ENCODE assay signal across 21 mouse cellular contexts in the genomic region with DNA sequence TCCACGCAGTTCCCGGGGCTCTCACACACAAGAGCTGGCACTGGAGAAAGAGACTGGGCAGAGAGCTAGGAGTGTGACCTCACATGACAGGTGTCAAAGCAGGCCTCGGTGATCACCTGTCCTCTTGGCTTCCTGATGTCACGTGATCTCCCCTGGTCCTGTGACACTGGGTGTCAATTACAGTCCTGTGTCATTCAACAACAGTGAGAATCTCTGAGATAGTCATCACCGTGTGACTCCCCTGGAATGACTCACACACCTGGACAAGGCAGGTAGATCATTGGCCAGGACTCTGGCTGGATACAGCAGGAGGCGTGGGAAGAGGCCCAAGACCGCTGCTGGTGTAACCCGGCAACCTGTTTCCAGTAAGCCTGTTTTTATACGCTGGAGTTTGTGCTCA.
DNase-seq lines count a peak whose midpoint lies in the region; ATAC-seq and TF ChIP-seq lines count a peak whose summit lies in the region.
"Had no signal": no experiment of that assay in that cellular context is flagged by ENCODE, and none has a peak within 500 bp of the region (broad histone marks: within the 10 kb centered on the region; RNA-seq: fewer than 3 reads in every experiment).

No protein-coding gene starts in this region.

- no peaks in the 10 kb centered on the region for H3K79me2 ChIP-seq in liver, adult 2 months (ENCODE audit: control insufficient read depth, insufficient read depth, low read length)

- no peaks in the 10 kb centered on the region for H3K36me3 ChIP-seq in liver, adult 2 months (ENCODE audit: control insufficient read depth, insufficient read depth, low read length)
- H3K36me3 ChIP-seq in liver, embryonic 11.5 days (ENCODE audit: control insufficient read depth, insufficient read depth, low read length): no peaks in the 10 kb centered on the region
- H3K36me3 ChIP-seq in intestine, embryonic 14.5 days (ENCODE audit: control insufficient read depth, insufficient read depth, low read length): no peaks in the 10 kb centered on the region
- no peaks in the 10 kb centered on the region for H3K36me3 ChIP-seq in kidney, embryonic 16.5 days (ENCODE audit: insufficient read depth, low read length)
- no peaks in the 10 kb centered on the region for H3K36me3 ChIP-seq in stomach, postnatal 0 days (ENCODE audit: control insufficient read depth, insufficient read depth, low read length)
- H3K36me3 ChIP-seq in embryonic facial prominence, embryonic 10.5 days (replicated peaks): no peaks in the 10 kb centered on the region
- H3K36me3 ChIP-seq: embryonic facial prominence, embryonic 15.5 days; heart, embryonic 13.5 days; limb, embryonic 10.5 days; midbrain, embryonic 10.5 days; neural tube, embryonic 13.5 days had no signal

- peak overlapping the region; percentile 3 for H3K27ac ChIP-seq in liver, adult 2 months (replicated peaks; ENCODE audit: insufficient read depth, low read depth, low read length)
- H3K27ac ChIP-seq in liver, embryonic 11.5 days (ENCODE audit: low read depth, low read length): no peak overlapping the region
- H3K27ac ChIP-seq in intestine, embryonic 14.5 days (ENCODE audit: low read depth): no peak overlapping the region
- no peak overlapping the region for H3K27ac ChIP-seq in kidney, embryonic 16.5 days (ENCODE audit: low read length)
- H3K27ac ChIP-seq in stomach, postnatal 0 days (replicated peaks): no peak overlapping the region
- no peak overlapping the region for H3K27ac ChIP-seq in embryonic facial prominence, embryonic 10.5 days (replicated peaks)
- H3K27ac ChIP-seq: embryonic facial prominence, embryonic 15.5 days; forebrain, embryonic 13.5 days; heart, embryonic 13.5 days; hindbrain, postnatal 0 days; layer of hippocampus, adult 2 months; left cerebral cortex, adult 2 months; limb, embryonic 10.5 days; midbrain, embryonic 10.5 days; neural tube, embryonic 13.5 days had no signal

- DNase-seq in liver, adult 2 months (ENCODE audit: extremely low read depth, low read depth, low spot score): peak; percentile 92
- DNase-seq in liver, embryonic 11.5 days (ENCODE audit: low spot score): no peak
- DNase-seq in intestine, embryonic 14.5 days (ENCODE audit: low spot score): no peak
- peak; percentile 42 for DNase-seq in stomach, postnatal 0 days (ENCODE audit: low spot score)
- no peak for DNase-seq in embryo, embryonic 11 days
- DNase-seq in embryonic facial prominence, embryonic 10.5 days (ENCODE audit: low spot score): no peak
- DNase-seq: adrenal gland, postnatal 36 days; cerebellum, adult 9-10 months; heart, postnatal 4 days; lung, adult 18-20 months; lung, postnatal 36 days had no signal

- H3K4me3 ChIP-seq in liver, adult 2 months (ENCODE audit: insufficient read depth, low read depth, low read length): no peak overlapping the region
- H3K4me3 ChIP-seq in liver, embryonic 11.5 days (ENCODE audit: low read depth, low read length): no peak overlapping the region
- H3K4me3 ChIP-seq in intestine, embryonic 14.5 days (ENCODE audit: low read depth, low read length): no peak overlapping the region
- no peak overlapping the region for H3K4me3 ChIP-seq in kidney, embryonic 16.5 days (ENCODE audit: low read length)
- H3K4me3 ChIP-seq in stomach, postnatal 0 days (ENCODE audit: low read depth, low read length): no peak overlapping the region
- H3K4me3 ChIP-seq in embryonic facial prominence, embryonic 10.5 days: no peak overlapping the region
- H3K4me3 ChIP-seq: embryonic facial prominence, embryonic 15.5 days; forebrain, embryonic 13.5 days; heart, embryonic 13.5 days; layer of hippocampus, adult 2 months; left cerebral cortex, adult 2 months; limb, embryonic 10.5 days; midbrain, embryonic 10.5 days; neural tube, embryonic 13.5 days had no signal

- H3K4me1 ChIP-seq in liver, adult 2 months (ENCODE audit: control insufficient read depth, insufficient read depth, low read length): peaks cover 4% of the 10 kb centered on the region; the same call in 1 of the 2 replicates
- H3K4me1 ChIP-seq in liver, embryonic 11.5 days (replicated peaks; ENCODE audit: control insufficient read depth, insufficient read depth, low read length): peaks cover 5% of the 10 kb centered on the region
- H3K4me1 ChIP-seq in intestine, embryonic 14.5 days (replicated peaks; ENCODE audit: control insufficient read depth, insufficient read depth, low read length): peaks cover 22% of the 10 kb centered on the region; the same call in 1 of the 2 replicates
- H3K4me1 ChIP-seq in kidney, embryonic 16.5 days (ENCODE audit: insufficient read depth, low read length): no peaks in the 10 kb centered on the region; the same call in 1 of the 2 replicates
- H3K4me1 ChIP-seq in stomach, postnatal 0 days (replicated peaks; ENCODE audit: control insufficient read depth, insufficient read depth): no peaks in the 10 kb centered on the region
- peaks cover 21% of the 10 kb centered on the region for H3K4me1 ChIP-seq in embryonic facial prominence, embryonic 10.5 days

- no peak for TF ChIP-seq CTCF in liver, adult 2 months (IDR thresholded peaks at IDR 0.05; ENCODE audit: low read depth, low read length)
- TF ChIP-seq CTCF in stomach, postnatal 0 days (IDR thresholded peaks at IDR 0.05; ENCODE audit: low read depth): no peak

- no peak for TF ChIP-seq POLR2A in liver, adult 2 months (IDR thresholded peaks at IDR 0.05; ENCODE audit: extremely low read depth, insufficient read depth, low read length)

- H3K27me3 ChIP-seq in liver, adult 2 months (ENCODE audit: control insufficient read depth, insufficient read depth, low read length): no peaks in the 10 kb centered on the region
- H3K27me3 ChIP-seq in liver, embryonic 11.5 days (replicated peaks; ENCODE audit: control insufficient read depth, insufficient read depth, low read length): peaks cover 2% of the 10 kb centered on the region; the same call in 1 of the 2 replicates
- H3K27me3 ChIP-seq in intestine, embryonic 14.5 days (replicated peaks; ENCODE audit: control insufficient read depth, insufficient read depth, low read length): no peaks in the 10 kb centered on the region
- H3K27me3 ChIP-seq in kidney, embryonic 16.5 days (ENCODE audit: insufficient read depth, low read length): no peaks in the 10 kb centered on the region
- no peaks in the 10 kb centered on the region for H3K27me3 ChIP-seq in stomach, postnatal 0 days (ENCODE audit: control insufficient read depth, insufficient read depth, low read length)
- no peaks in the 10 kb centered on the region for H3K27me3 ChIP-seq in embryonic facial prominence, embryonic 10.5 days (replicated peaks; ENCODE audit: low read depth, poor library complexity, severe bottlenecking)
- H3K27me3 ChIP-seq: forebrain, embryonic 13.5 days; heart, embryonic 13.5 days; neural tube, embryonic 13.5 days had no signal

- ATAC-seq in liver, embryonic 11.5 days (replicated peaks; ENCODE audit: low FRiP score): no peak
- ATAC-seq in intestine, embryonic 14.5 days (replicated peaks; ENCODE audit: low FRiP score, low TSS enrichment, low read depth): peak; percentile 55; the same call in 1 of the 2 replicates
- ATAC-seq in kidney, embryonic 16.5 days (ENCODE audit: low FRiP score, low TSS enrichment): peak; percentile 69; the same call in 1 of the 2 replicates
- ATAC-seq in stomach, postnatal 0 days (ENCODE audit: low FRiP score, low TSS enrichment): peak; percentile 76
- ATAC-seq: forebrain, embryonic 13.5 days; hindbrain, postnatal 0 days had no signal

- WGBS in liver, adult 2 months: 20% methylated on average over 9 of the region's 9 CpGs
- WGBS in liver, embryonic 11.5 days: 73% methylated on average over 9 of the region's 9 CpGs
- WGBS in intestine, embryonic 14.5 days: 57% methylated on average over 9 of the region's 9 CpGs
- WGBS in kidney, embryonic 16.5 days: 45% methylated on average over 9 of the region's 9 CpGs
- 64% methylated on average over 9 of the region's 9 CpGs for WGBS in stomach, postnatal 0 days
- 83% methylated on average over 9 of the region's 9 CpGs for WGBS in embryonic facial prominence, embryonic 10.5 days

- H3K9ac ChIP-seq in liver, adult 2 months (ENCODE audit: low read depth, low read length): no peak overlapping the region
- H3K9ac ChIP-seq in liver, embryonic 11.5 days (ENCODE audit: low read depth, low read length): no peak overlapping the region
- H3K9ac ChIP-seq in intestine, embryonic 14.5 days (ENCODE audit: low read length): no peak overlapping the region
- H3K9ac ChIP-seq in kidney, embryonic 16.5 days (replicated peaks; ENCODE audit: low read length): no peak overlapping the region
- no peak overlapping the region for H3K9ac ChIP-seq in stomach, postnatal 0 days (ENCODE audit: low read length)
- H3K9ac ChIP-seq: embryonic facial prominence, embryonic 15.5 days; heart, embryonic 13.5 days; neural tube, embryonic 13.5 days had no signal

- TF ChIP-seq EP300 in stomach, postnatal 0 days (optimal IDR thresholded peaks at IDR 0.05): no peak

- no peak overlapping the region for H3K4me2 ChIP-seq in liver, embryonic 11.5 days
- H3K4me2 ChIP-seq in intestine, embryonic 14.5 days (ENCODE audit: low read length): no peak overlapping the region
- H3K4me2 ChIP-seq in kidney, embryonic 16.5 days (replicated peaks; ENCODE audit: low read depth, low read length): no peak overlapping the region
- no peak overlapping the region for H3K4me2 ChIP-seq in stomach, postnatal 0 days (replicated peaks; ENCODE audit: low read depth)
- H3K4me2 ChIP-seq: embryonic facial prominence, embryonic 15.5 days; forebrain, embryonic 13.5 days; heart, embryonic 13.5 days; neural tube, embryonic 13.5 days had no signal

- H3K9me3 ChIP-seq in liver, embryonic 11.5 days (ENCODE audit: control insufficient read depth, low read length): no peaks in the 10 kb centered on the region
- H3K9me3 ChIP-seq in intestine, embryonic 14.5 days (ENCODE audit: control insufficient read depth, low read length): no peaks in the 10 kb centered on the region
- no peaks in the 10 kb centered on the region for H3K9me3 ChIP-seq in kidney, embryonic 16.5 days (ENCODE audit: low read length)
- no peaks in the 10 kb centered on the region for H3K9me3 ChIP-seq in stomach, postnatal 0 days (ENCODE audit: control insufficient read depth, low read length)
- H3K9me3 ChIP-seq in embryonic facial prominence, embryonic 10.5 days: no peaks in the 10 kb centered on the region
- H3K9me3 ChIP-seq: embryonic facial prominence, embryonic 15.5 days; forebrain, embryonic 13.5 days; heart, embryonic 13.5 days; limb, embryonic 10.5 days; midbrain, embryonic 10.5 days; neural tube, embryonic 13.5 days had no signal

Comparison
In these comparisons a context has a peak if more than half of its experiments do, and no peak if none do; other contexts are left out.
1. DNase-seq: peak in liver, adult 2 months (single experiment) and stomach, postnatal 0 days (single experiment); none in liver, embryonic 11.5 days (single experiment), intestine, embryonic 14.5 days (single experiment), embryo, embryonic 11 days (single experiment) and embryonic facial prominence, embryonic 10.5 days (single experiment).